Mouse (Mus musculus): Measurements from ENCODE around the gene Ajap1. TPM values are rescaled to one million over a fixed set of nuclear protein-coding genes. Genes with fewer than 3 reads are reported as not detected.

Ajap1 gene
- polyA plus RNA-seq, 1 experiment from 2014 or later, result 18.5 TPM

DNA sequence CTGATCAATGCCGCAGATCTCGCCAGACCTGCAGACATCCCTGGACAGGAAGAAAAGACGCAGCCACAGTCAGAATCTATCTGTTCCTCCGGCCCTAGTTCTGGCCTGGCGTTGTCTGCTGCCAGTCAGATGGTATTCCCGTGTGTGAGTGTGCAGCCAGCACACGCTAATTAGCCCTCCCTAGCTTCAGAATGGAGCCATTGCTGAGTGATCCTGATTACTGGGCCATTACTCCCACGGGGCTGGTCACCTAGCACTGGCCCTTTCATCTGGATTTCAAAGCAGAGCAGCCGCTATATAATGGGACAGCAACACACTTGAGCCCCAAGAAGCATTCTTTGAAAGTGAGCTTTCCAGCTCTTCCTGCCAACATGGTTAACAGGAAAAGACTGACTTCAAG, 9.8 kb upstream of the Ajap1 start:
- no peak for DNase-seq (ENCODE audit: low spot score)
- no peaks in the 10 kb centered on the region for H3K27me3 ChIP-seq (ENCODE audit: control insufficient read depth, insufficient read depth, low read length)
- H3K27ac ChIP-seq, result no peak overlapping the region
- no peaks in the 10 kb centered on the region for H3K36me3 ChIP-seq (replicated peaks; ENCODE audit: control insufficient read depth, insufficient read depth)
- no peak overlapping the region for H3K4me2 ChIP-seq (replicated peaks)
- no peaks in the 10 kb centered on the region for H3K4me1 ChIP-seq (replicated peaks; ENCODE audit: control insufficient read depth, insufficient read depth, low read length)
- no peak overlapping the region for H3K4me3 ChIP-seq (replicated peaks; ENCODE audit: low read length)
- 60% methylated on average over 9 of the region's 9 CpGs for WGBS
- no peak for ATAC-seq (ENCODE audit: low FRiP score)
- H3K9ac ChIP-seq, result no peak overlapping the region
- H3K9me3 ChIP-seq (ENCODE audit: control insufficient read depth, low read length), result no peaks in the 10 kb centered on the region

GRCm38 (mm10) chr4:153489116-153489515, 6.5 kb upstream of the Ajap1 start:
- ATAC-seq (ENCODE audit: low FRiP score) (no peak), DNase-seq (ENCODE audit: low spot score) (no peak)
- H3K27ac ChIP-seq, result no peak overlapping the region
- H3K9me3 ChIP-seq (ENCODE audit: control insufficient read depth, low read length), result no peaks in the 10 kb centered on the region
- H3K27me3 ChIP-seq (ENCODE audit: control insufficient read depth, insufficient read depth, low read length), result no peaks in the 10 kb centered on the region
- H3K9ac ChIP-seq, result no peak overlapping the region
- H3K4me1 ChIP-seq (replicated peaks; ENCODE audit: control insufficient read depth, insufficient read depth, low read length), result peaks cover 7% of the 10 kb centered on the region
- 49% methylated on average over 8 of the region's 8 CpGs for WGBS
- H3K4me2 ChIP-seq (replicated peaks), result no peak overlapping the region
- no peak overlapping the region for H3K4me3 ChIP-seq (replicated peaks; ENCODE audit: low read length)
- no peaks in the 10 kb centered on the region for H3K36me3 ChIP-seq (replicated peaks; ENCODE audit: control insufficient read depth, insufficient read depth)

GRCm38 (mm10) chr4:153485913-153486312, 3.3 kb upstream of the Ajap1 start:
- WGBS, result 12% methylated on average over 4 of the region's 4 CpGs
- Histone ChIP-seq H3K4me1 (replicated peaks; ENCODE audit: control insufficient read depth, insufficient read depth, low read length) (peaks cover 21% of the 10 kb centered on the region), H3K4me2 (replicated peaks) (no peak overlapping the region), H3K9ac (no peak overlapping the region), H3K27me3 (ENCODE audit: control insufficient read depth, insufficient read depth, low read length) (no peaks in the 10 kb centered on the region), H3K27ac (no peak overlapping the region), H3K4me3 (replicated peaks; ENCODE audit: low read length) (no peak overlapping the region), H3K9me3 (ENCODE audit: control insufficient read depth, low read length) (no peaks in the 10 kb centered on the region), H3K36me3 (replicated peaks; ENCODE audit: control insufficient read depth, insufficient read depth) (no peaks in the 10 kb centered on the region)
- no peak for ATAC-seq (ENCODE audit: low FRiP score)
- DNase-seq (ENCODE audit: low spot score), result no peak

- DNase-seq (ENCODE audit: low spot score) (peak; percentile 86), ATAC-seq (ENCODE audit: low FRiP score) (no peak)
- Histone ChIP-seq H3K4me3 (replicated peaks; ENCODE audit: low read length) (no peak overlapping the region), H3K36me3 (replicated peaks; ENCODE audit: control insufficient read depth, insufficient read depth) (no peaks in the 10 kb centered on the region), H3K4me1 (replicated peaks; ENCODE audit: control insufficient read depth, insufficient read depth, low read length) (peaks cover 32% of the 10 kb centered on the region), H3K27me3 (ENCODE audit: control insufficient read depth, insufficient read depth, low read length) (no peaks in the 10 kb centered on the region), H3K27ac (no peak overlapping the region), H3K9ac (no peak overlapping the region), H3K9me3 (ENCODE audit: control insufficient read depth, low read length) (no peaks in the 10 kb centered on the region), H3K4me2 (replicated peaks) (peak overlapping the region; percentile 85)
- 0% methylated on average over 7 of the region's 7 CpGs for WGBS
Observed at GRCm38 (mm10) chr4:153484392-153484791, 1.8 kb upstream of the Ajap1 start.

- ATAC-seq (ENCODE audit: low FRiP score), result no peak
Observed at GRCm38 (mm10) chr4:153481361-153482234, 1.0 kb downstream of the Ajap1 start.

DNA sequence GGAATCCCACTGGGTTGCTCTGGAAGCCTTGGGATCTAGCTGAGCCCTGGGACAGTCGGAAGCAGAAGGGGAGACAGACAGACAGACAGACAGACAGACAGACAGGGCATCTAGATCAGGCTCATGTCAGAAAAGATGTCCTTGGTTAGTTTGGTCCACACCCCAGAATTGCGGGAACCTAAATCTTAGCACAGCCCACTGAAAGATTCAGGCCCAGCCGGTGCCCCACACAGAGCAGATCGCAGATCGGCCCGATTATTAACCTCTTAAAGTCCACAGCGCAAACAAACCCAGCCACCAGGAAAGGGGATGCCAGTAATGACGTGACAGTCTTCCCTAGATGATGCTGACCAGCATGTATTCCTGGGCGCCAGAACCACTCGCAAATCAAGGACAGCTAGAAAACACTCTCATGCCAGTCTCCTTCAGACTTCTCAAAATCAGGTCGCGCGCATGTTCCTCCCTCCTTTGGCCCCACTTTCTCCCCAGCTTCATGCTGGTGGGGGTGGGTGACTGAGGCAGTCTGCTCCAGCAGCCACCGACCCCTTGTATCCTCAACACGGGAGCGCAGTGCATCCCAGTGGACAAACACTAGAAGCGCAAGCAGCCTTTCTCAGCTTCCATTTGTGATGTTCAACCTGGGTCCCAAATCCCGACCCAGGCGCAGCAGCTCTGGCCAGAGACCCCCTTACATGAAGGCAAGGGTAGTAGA, 1.9 kb downstream of the Ajap1 start:
- Histone ChIP-seq H3K27ac (peak overlapping the region; percentile 87), H3K9ac (peak overlapping the region; percentile 89), H3K4me1 (replicated peaks; ENCODE audit: control insufficient read depth, insufficient read depth, low read length) (peaks cover 57% of the 10 kb centered on the region), H3K36me3 (replicated peaks; ENCODE audit: control insufficient read depth, insufficient read depth) (no peaks in the 10 kb centered on the region), H3K9me3 (ENCODE audit: control insufficient read depth, low read length) (no peaks in the 10 kb centered on the region), H3K4me3 (replicated peaks; ENCODE audit: low read length) (peak overlapping the region; percentile 68), H3K4me2 (replicated peaks) (peak overlapping the region; percentile 85), H3K27me3 (ENCODE audit: control insufficient read depth, insufficient read depth, low read length) (no peaks in the 10 kb centered on the region)
- ATAC-seq (ENCODE audit: low FRiP score), result peak; percentile 57; the same call in 1 of the 2 replicates
- peak; percentile 83 for DNase-seq (ENCODE audit: low spot score)
- WGBS, result 2% methylated on average over 19 of the region's 19 CpGs

More at GRCm38 (mm10) chr4:153481361-153482234, 1.0 kb downstream of the Ajap1 start:
- peak overlapping the region; percentile 89 for H3K9ac ChIP-seq
- H3K4me1 ChIP-seq (replicated peaks; ENCODE audit: control insufficient read depth, insufficient read depth, low read length), result peaks cover 56% of the 10 kb centered on the region
- peak overlapping the region; percentile 85 for H3K4me2 ChIP-seq (replicated peaks)
- H3K4me3 ChIP-seq (replicated peaks; ENCODE audit: low read length), result peak overlapping the region; percentile 68
- H3K27ac ChIP-seq, result peak overlapping the region; percentile 87
- no peak for DNase-seq (ENCODE audit: low spot score)
- no peaks in the 10 kb centered on the region for H3K27me3 ChIP-seq (ENCODE audit: control insufficient read depth, insufficient read depth, low read length)
- under 1% methylated on average over 71 of the region's 71 CpGs for WGBS
- H3K36me3 ChIP-seq (replicated peaks; ENCODE audit: control insufficient read depth, insufficient read depth), result no peaks in the 10 kb centered on the region
- no peaks in the 10 kb centered on the region for H3K9me3 ChIP-seq (ENCODE audit: control insufficient read depth, low read length)

- peak overlapping the region; percentile 77 for H3K27ac ChIP-seq
- H3K9me3 ChIP-seq (ENCODE audit: control insufficient read depth, low read length), result no peaks in the 10 kb centered on the region
- H3K4me1 ChIP-seq (replicated peaks; ENCODE audit: control insufficient read depth, insufficient read depth, low read length), result peaks cover 57% of the 10 kb centered on the region
- no peaks in the 10 kb centered on the region for H3K27me3 ChIP-seq (ENCODE audit: control insufficient read depth, insufficient read depth, low read length)
- no peak for DNase-seq (ENCODE audit: low spot score)
- WGBS, result 12% methylated on average over 8 of the region's 8 CpGs
- H3K4me2 ChIP-seq (replicated peaks), result peak overlapping the region; percentile 85
- no peaks in the 10 kb centered on the region for H3K36me3 ChIP-seq (replicated peaks; ENCODE audit: control insufficient read depth, insufficient read depth)
- H3K4me3 ChIP-seq (replicated peaks; ENCODE audit: low read length), result peak overlapping the region; percentile 68
- peak overlapping the region; percentile 89 for H3K9ac ChIP-seq
- ATAC-seq (ENCODE audit: low FRiP score), result no peak
Observed at GRCm38 (mm10) chr4:153479144-153479543, 3.5 kb downstream of the Ajap1 start.

DNA sequence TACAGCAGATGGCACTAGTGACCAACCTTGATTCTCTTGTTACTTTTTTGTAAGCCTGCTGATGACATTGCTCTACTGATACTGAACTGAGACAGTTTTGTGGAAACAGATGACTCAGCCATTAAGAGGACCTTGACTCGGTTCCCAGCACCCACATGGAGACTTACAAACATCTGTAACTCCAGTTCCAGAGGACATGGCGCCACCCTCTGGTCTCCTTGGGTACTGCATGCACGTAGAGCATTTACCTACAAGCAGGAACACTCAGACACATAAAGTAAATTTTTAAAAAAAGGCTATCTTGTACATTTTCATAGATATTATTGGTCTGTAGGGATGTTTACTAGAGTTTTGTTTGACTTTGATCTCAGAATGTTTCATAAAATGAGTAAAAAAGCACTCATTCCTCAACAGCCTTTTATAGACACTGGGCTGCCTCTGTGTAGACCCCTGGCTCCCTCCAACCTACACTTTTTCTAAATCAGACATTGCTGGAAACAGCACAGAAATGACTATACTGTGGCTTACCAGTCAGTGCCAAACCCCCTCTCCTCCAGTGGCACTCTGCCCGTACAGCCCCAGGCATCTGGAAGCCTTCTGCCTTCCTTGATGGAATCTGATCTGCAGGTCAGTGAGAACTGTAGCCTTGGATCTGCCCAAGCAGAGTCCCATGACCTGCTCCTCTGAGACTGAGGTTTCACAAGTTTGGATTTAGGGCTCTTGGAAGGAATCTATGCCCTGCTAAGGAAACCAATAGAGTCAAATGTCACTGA, 8.9 kb downstream of the Ajap1 start:
- no peak overlapping the region for H3K4me2 ChIP-seq (replicated peaks)
- H3K4me3 ChIP-seq (replicated peaks; ENCODE audit: low read length), result no peak overlapping the region
- no peaks in the 10 kb centered on the region for H3K27me3 ChIP-seq (ENCODE audit: control insufficient read depth, insufficient read depth, low read length)
- no peak overlapping the region for H3K9ac ChIP-seq
- H3K9me3 ChIP-seq (ENCODE audit: control insufficient read depth, low read length), result peaks cover 7% of the 10 kb centered on the region
- DNase-seq (ENCODE audit: low spot score), result no peak
- peaks cover 25% of the 10 kb centered on the region for H3K4me1 ChIP-seq (replicated peaks; ENCODE audit: control insufficient read depth, insufficient read depth, low read length)
- 83% methylated on average over 4 of the region's 4 CpGs for WGBS
- no peak for ATAC-seq (ENCODE audit: low FRiP score)
- no peak overlapping the region for H3K27ac ChIP-seq
- H3K36me3 ChIP-seq (replicated peaks; ENCODE audit: control insufficient read depth, insufficient read depth), result peaks cover 14% of the 10 kb centered on the region; the same call in 1 of the 2 replicates

DNA sequence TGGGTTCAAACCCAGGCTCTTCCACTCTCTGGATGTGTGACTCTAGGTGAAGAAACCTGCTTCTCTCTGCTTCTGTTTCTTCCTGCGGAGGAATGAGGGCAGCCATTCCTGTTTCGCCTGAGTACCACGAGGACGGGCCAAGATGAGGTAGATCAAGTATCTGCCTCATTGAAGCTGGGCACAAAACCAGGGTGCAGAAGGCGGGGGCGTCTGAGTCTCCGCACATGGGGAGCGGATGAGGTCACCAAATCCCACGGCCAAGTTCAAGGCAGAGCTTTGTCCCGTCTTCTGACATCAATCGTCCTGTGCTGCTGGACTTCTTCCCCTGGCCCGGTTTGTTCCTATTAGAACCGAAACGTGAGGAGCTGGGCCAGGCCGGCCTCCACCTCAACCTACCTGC, 12.9 kb downstream of the Ajap1 start:
- Histone ChIP-seq H3K4me3 (replicated peaks; ENCODE audit: low read length) (no peak overlapping the region), H3K9ac (no peak overlapping the region), H3K4me1 (replicated peaks; ENCODE audit: control insufficient read depth, insufficient read depth, low read length) (peaks cover 3% of the 10 kb centered on the region; the same call in 1 of the 2 replicates), H3K36me3 (replicated peaks; ENCODE audit: control insufficient read depth, insufficient read depth) (peaks cover 14% of the 10 kb centered on the region; the same call in 1 of the 2 replicates), H3K27me3 (ENCODE audit: control insufficient read depth, insufficient read depth, low read length) (no peaks in the 10 kb centered on the region), H3K9me3 (ENCODE audit: control insufficient read depth, low read length) (peaks cover 7% of the 10 kb centered on the region), H3K27ac (no peak overlapping the region), H3K4me2 (replicated peaks) (no peak overlapping the region)
- 91% methylated on average over 15 of the region's 15 CpGs for WGBS
- ATAC-seq (ENCODE audit: low FRiP score) (no peak), DNase-seq (ENCODE audit: low spot score) (no peak)
